Mouse (Mus musculus) kidney, adult 2 months (tissue): Measurements from ENCODE around the gene Mast4.

Experiments used
- CTCF ChIP-seq: fragments of 200-500 bp; conservative IDR thresholded peaks from 2 replicates; pipeline ENCODE4 v1.5.1; 2011; ENCODE audit warnings: low read depth, mild to moderate bottlenecking, control low read depth, low read length, moderate library complexity, mixed read lengths; ENCODE audit not compliant: insufficient read depth, insufficient read length
- POLR2A ChIP-seq: fragments of 200-500 bp; IDR thresholded peaks from one replicate; pipeline ENCODE4 v1.6.1; 2011; ENCODE audit warnings: low read depth, low read length, control low read depth

- TF ChIP-seq POLR2A: no peak
- no peak for TF ChIP-seq CTCF
Measured at GRCm38 (mm10) chr13:102805190-102805589, 529.1 kb downstream of the Mast4 start.
